Mouse (Mus musculus): ENCODE results near the gene Dbn1. TPM values are rescaled to one million over a fixed set of nuclear protein-coding genes. Genes with fewer than 3 reads are reported as not detected.

Gene Dbn1
- polyA plus RNA-seq, 1 experiment from 2014 or later: 120 TPM

- Histone ChIP-seq H3K4me1 (ENCODE audit: control insufficient read depth, insufficient read depth, low read length) (peaks cover 29% of the 10 kb centered on the region), H3K9ac (replicated peaks; ENCODE audit: low read depth, low read length) (peak overlapping the region; percentile 84), H3K36me3 (ENCODE audit: control insufficient read depth, insufficient read depth, low read length) (peaks cover 25% of the 10 kb centered on the region), H3K27me3 (ENCODE audit: control insufficient read depth, insufficient read depth, low read length) (no peaks in the 10 kb centered on the region), H3K4me2 (replicated peaks; ENCODE audit: low read depth, low read length) (peak overlapping the region; percentile 86), H3K4me3 (ENCODE audit: low read depth, low read length) (peak overlapping the region; percentile 91), H3K9me3 (ENCODE audit: control insufficient read depth, low read depth, low read length) (no peaks in the 10 kb centered on the region), H3K27ac (ENCODE audit: low read length) (peak overlapping the region; percentile 92)
- ATAC-seq (ENCODE audit: insufficient number of reproducible peaks, insufficient read depth, low FRiP score, low read depth): peak; percentile 39; the same call in 1 of the 2 replicates
- WGBS: 1% methylated on average over 25 of the region's 25 CpGs
Measured at GRCm38 (mm10) chr13:55512379-55513031, 24.6 kb upstream of the Dbn1 start.

DNA sequence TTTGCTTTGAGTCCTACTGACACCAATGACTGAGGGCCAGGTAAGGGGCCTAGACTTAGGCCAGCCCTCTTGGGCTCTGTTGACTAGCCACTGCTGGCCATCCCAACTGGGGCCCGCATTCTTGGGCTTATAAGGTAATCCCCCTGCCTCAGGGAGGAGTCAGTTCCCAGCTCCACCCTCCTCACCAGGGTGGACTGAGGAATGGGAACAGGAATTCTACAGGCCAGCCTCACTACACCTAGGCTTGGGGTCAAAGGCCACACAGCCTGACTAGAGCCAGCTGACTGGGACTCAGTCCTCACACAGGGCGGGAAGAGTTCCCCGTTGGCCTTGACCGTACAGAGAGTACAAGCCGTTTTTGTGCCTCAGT lies 23.6 kb upstream of the Dbn1 start:
- peak overlapping the region; percentile 92 for H3K27ac ChIP-seq (ENCODE audit: low read length)

GRCm38 (mm10) chr13:55510668-55511491 lies 23.0 kb upstream of the Dbn1 start:
- Histone ChIP-seq H3K4me3 (ENCODE audit: low read depth, low read length) (peak overlapping the region; percentile 91), H3K4me1 (ENCODE audit: control insufficient read depth, insufficient read depth, low read length) (peaks cover 29% of the 10 kb centered on the region), H3K9ac (replicated peaks; ENCODE audit: low read depth, low read length) (no peak overlapping the region; the same call in 1 of the 2 replicates), H3K9me3 (ENCODE audit: control insufficient read depth, low read depth, low read length) (no peaks in the 10 kb centered on the region), H3K4me2 (replicated peaks; ENCODE audit: low read depth, low read length) (peak overlapping the region; percentile 86), H3K27me3 (ENCODE audit: control insufficient read depth, insufficient read depth, low read length) (no peaks in the 10 kb centered on the region), H3K36me3 (ENCODE audit: control insufficient read depth, insufficient read depth, low read length) (peaks cover 39% of the 10 kb centered on the region), H3K27ac (ENCODE audit: low read length) (peak overlapping the region; percentile 92)
- ATAC-seq (ENCODE audit: insufficient number of reproducible peaks, insufficient read depth, low FRiP score, low read depth): peak; percentile 84
- 1% methylated on average over 6 of the region's 6 CpGs for WGBS

More for the DNA sequence above, 23.6 kb upstream of the Dbn1 start:
- H3K36me3 ChIP-seq (ENCODE audit: control insufficient read depth, insufficient read depth, low read length): peaks cover 33% of the 10 kb centered on the region
- no peak overlapping the region for H3K9ac ChIP-seq (replicated peaks; ENCODE audit: low read depth, low read length)
- no peak; the same call in 1 of the 2 replicates for ATAC-seq (ENCODE audit: insufficient number of reproducible peaks, insufficient read depth, low FRiP score, low read depth)
- H3K4me2 ChIP-seq (replicated peaks; ENCODE audit: low read depth, low read length): peak overlapping the region; percentile 86
- H3K4me3 ChIP-seq (ENCODE audit: low read depth, low read length): peak overlapping the region; percentile 91
- no peaks in the 10 kb centered on the region for H3K27me3 ChIP-seq (ENCODE audit: control insufficient read depth, insufficient read depth, low read length)
- no peaks in the 10 kb centered on the region for H3K9me3 ChIP-seq (ENCODE audit: control insufficient read depth, low read depth, low read length)
- peaks cover 29% of the 10 kb centered on the region for H3K4me1 ChIP-seq (ENCODE audit: control insufficient read depth, insufficient read depth, low read length)
- WGBS: 21% methylated on average over 5 of the region's 5 CpGs

- Histone ChIP-seq H3K9me3 (ENCODE audit: control insufficient read depth, low read depth, low read length) (no peaks in the 10 kb centered on the region), H3K4me2 (replicated peaks; ENCODE audit: low read depth, low read length) (peak overlapping the region; percentile 86), H3K9ac (replicated peaks; ENCODE audit: low read depth, low read length) (no peak overlapping the region), H3K4me3 (ENCODE audit: low read depth, low read length) (no peak overlapping the region), H3K27ac (ENCODE audit: low read length) (peak overlapping the region; percentile 29; the same call in 1 of the 2 replicates), H3K36me3 (ENCODE audit: control insufficient read depth, insufficient read depth, low read length) (peaks cover 45% of the 10 kb centered on the region), H3K27me3 (ENCODE audit: control insufficient read depth, insufficient read depth, low read length) (no peaks in the 10 kb centered on the region), H3K4me1 (ENCODE audit: control insufficient read depth, insufficient read depth, low read length) (peaks cover 29% of the 10 kb centered on the region)
- ATAC-seq (ENCODE audit: insufficient number of reproducible peaks, insufficient read depth, low FRiP score, low read depth): no peak
- WGBS: 20% methylated on average over 3 of the region's 3 CpGs
Measured at GRCm38 (mm10) chr13:55510332-55510667, 22.4 kb upstream of the Dbn1 start.

DNA sequence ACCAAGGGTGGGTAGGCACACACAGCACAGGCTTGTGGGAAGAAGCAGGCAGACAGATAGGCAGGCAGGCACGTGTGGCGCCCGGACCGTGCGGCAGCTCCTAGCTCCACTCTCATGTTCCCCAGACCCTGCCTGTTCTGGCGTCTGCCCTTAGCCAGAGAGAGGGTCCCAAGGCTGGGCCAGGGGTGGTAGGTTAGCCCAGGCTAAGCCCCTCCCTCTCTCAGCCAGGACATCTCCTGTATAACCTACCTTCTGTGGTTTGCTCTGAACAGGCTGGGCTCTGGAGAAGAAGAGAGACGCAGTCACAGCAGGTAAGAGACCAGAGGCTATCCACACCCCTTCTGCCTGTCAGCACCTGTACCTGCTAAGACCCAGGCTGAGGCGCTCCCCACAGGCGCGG lies 20.6 kb upstream of the Dbn1 start:
- H3K36me3 ChIP-seq (ENCODE audit: control insufficient read depth, insufficient read depth, low read length): peaks cover 61% of the 10 kb centered on the region
- WGBS: 88% methylated on average over 10 of the region's 10 CpGs
- H3K9me3 ChIP-seq (ENCODE audit: control insufficient read depth, low read depth, low read length): no peaks in the 10 kb centered on the region
- H3K4me2 ChIP-seq (replicated peaks; ENCODE audit: low read depth, low read length): no peak overlapping the region
- H3K4me3 ChIP-seq (ENCODE audit: low read depth, low read length): no peak overlapping the region
- no peaks in the 10 kb centered on the region for H3K27me3 ChIP-seq (ENCODE audit: control insufficient read depth, insufficient read depth, low read length)
- peaks cover 27% of the 10 kb centered on the region for H3K4me1 ChIP-seq (ENCODE audit: control insufficient read depth, insufficient read depth, low read length)
- no peak overlapping the region for H3K27ac ChIP-seq (ENCODE audit: low read length)
- no peak for ATAC-seq (ENCODE audit: insufficient number of reproducible peaks, insufficient read depth, low FRiP score, low read depth)
- no peak overlapping the region for H3K9ac ChIP-seq (replicated peaks; ENCODE audit: low read depth, low read length)

- peaks cover 67% of the 10 kb centered on the region for H3K36me3 ChIP-seq (ENCODE audit: control insufficient read depth, insufficient read depth, low read length)
Measured at GRCm38 (mm10) chr13:55507877-55508276, 20.0 kb upstream of the Dbn1 start.

DNA sequence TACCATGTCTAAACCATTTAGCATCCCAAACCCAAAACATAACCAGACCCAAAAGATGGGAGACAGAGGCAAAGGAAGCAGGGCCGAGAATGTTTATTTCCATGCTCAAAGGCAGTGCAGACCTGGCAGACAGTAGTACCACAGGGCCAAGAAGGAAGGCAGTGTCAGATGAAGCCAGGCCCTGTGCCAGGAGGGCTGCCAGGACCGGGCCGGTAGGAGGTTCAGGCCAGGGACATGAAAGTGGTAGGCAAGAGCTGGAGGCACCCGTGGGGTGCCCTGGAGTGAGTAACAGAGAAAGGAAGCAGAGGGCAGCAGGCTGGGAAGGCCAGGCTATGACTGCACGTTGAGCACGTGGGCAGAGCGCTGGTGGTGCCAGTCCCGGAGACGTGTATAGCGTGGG lies 18.8 kb upstream of the Dbn1 start:
- 94% methylated on average over 10 of the region's 10 CpGs for WGBS
- H3K4me3 ChIP-seq (ENCODE audit: low read depth, low read length): no peak overlapping the region
- no peaks in the 10 kb centered on the region for H3K27me3 ChIP-seq (ENCODE audit: control insufficient read depth, insufficient read depth, low read length)
- peaks cover 20% of the 10 kb centered on the region for H3K4me1 ChIP-seq (ENCODE audit: control insufficient read depth, insufficient read depth, low read length)
- no peak overlapping the region for H3K4me2 ChIP-seq (replicated peaks; ENCODE audit: low read depth, low read length)
- no peak overlapping the region for H3K9ac ChIP-seq (replicated peaks; ENCODE audit: low read depth, low read length)
- no peak overlapping the region for H3K27ac ChIP-seq (ENCODE audit: low read length)
- ATAC-seq (ENCODE audit: insufficient number of reproducible peaks, insufficient read depth, low FRiP score, low read depth): no peak
- H3K9me3 ChIP-seq (ENCODE audit: control insufficient read depth, low read depth, low read length): no peaks in the 10 kb centered on the region
- peaks cover 77% of the 10 kb centered on the region for H3K36me3 ChIP-seq (ENCODE audit: control insufficient read depth, insufficient read depth, low read length)

More at GRCm38 (mm10) chr13:55507877-55508276, 20.0 kb upstream of the Dbn1 start:
- no peak overlapping the region for H3K4me2 ChIP-seq (replicated peaks; ENCODE audit: low read depth, low read length)
- no peak overlapping the region for H3K9ac ChIP-seq (replicated peaks; ENCODE audit: low read depth, low read length)
- WGBS: 62% methylated on average over 11 of the region's 11 CpGs
- no peaks in the 10 kb centered on the region for H3K9me3 ChIP-seq (ENCODE audit: control insufficient read depth, low read depth, low read length)
- no peak overlapping the region for H3K4me3 ChIP-seq (ENCODE audit: low read depth, low read length)
- no peak overlapping the region for H3K27ac ChIP-seq (ENCODE audit: low read length)
- H3K27me3 ChIP-seq (ENCODE audit: control insufficient read depth, insufficient read depth, low read length): no peaks in the 10 kb centered on the region
- ATAC-seq (ENCODE audit: insufficient number of reproducible peaks, insufficient read depth, low FRiP score, low read depth): no peak
- H3K4me1 ChIP-seq (ENCODE audit: control insufficient read depth, insufficient read depth, low read length): peaks cover 27% of the 10 kb centered on the region

DNA sequence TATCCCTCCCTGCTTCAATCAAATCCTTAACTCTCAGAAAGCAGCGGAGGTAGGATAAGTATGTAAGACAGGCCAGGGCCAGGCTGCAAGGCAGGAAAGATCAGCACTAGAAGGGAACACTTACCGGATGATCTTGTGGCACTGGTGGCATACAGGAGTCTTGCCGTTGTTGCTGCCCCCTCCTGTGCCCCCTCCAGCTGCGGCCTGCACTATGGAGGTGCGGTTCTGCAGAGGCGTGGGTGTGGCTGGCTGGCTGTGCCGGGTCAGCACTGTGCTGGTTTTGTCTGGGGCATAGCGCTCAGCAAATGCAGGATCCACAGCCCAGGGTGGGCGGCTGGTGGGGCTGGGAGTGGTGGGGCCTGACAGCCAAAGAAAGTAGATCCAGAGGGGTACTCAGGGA lies 17.9 kb upstream of the Dbn1 start:
- no peak for ATAC-seq (ENCODE audit: insufficient number of reproducible peaks, insufficient read depth, low FRiP score, low read depth)
- H3K4me2 ChIP-seq (replicated peaks; ENCODE audit: low read depth, low read length): no peak overlapping the region
- H3K4me3 ChIP-seq (ENCODE audit: low read depth, low read length): no peak overlapping the region
- H3K27me3 ChIP-seq (ENCODE audit: control insufficient read depth, insufficient read depth, low read length): no peaks in the 10 kb centered on the region
- no peaks in the 10 kb centered on the region for H3K9me3 ChIP-seq (ENCODE audit: control insufficient read depth, low read depth, low read length)
- H3K9ac ChIP-seq (replicated peaks; ENCODE audit: low read depth, low read length): no peak overlapping the region
- peaks cover 79% of the 10 kb centered on the region for H3K36me3 ChIP-seq (ENCODE audit: control insufficient read depth, insufficient read depth, low read length)
- H3K27ac ChIP-seq (ENCODE audit: low read length): no peak overlapping the region
- peaks cover 11% of the 10 kb centered on the region for H3K4me1 ChIP-seq (ENCODE audit: control insufficient read depth, insufficient read depth, low read length)
- 91% methylated on average over 9 of the region's 9 CpGs for WGBS
